Mouse (Mus musculus) layer of hippocampus, postnatal 25 days (tissue): ENCODE measurements at regions not wholly inside any gene's neighbourhood (a gene's known extent, or its start where the extent isn't known, plus 50 kb on each side); places are given as distances from the start of the nearest gene placed in this dataset.

Experiments
- DNase-seq, 2 experiments: peaks; one replicate each; pipeline ENCODE4 v3.0.0; 2022; ENCODE audit warnings: mixed read lengths in 2 of 2, low spot score in 1 of 2; ENCODE audit errors: extremely low spot score in 1 of 2

DNA sequence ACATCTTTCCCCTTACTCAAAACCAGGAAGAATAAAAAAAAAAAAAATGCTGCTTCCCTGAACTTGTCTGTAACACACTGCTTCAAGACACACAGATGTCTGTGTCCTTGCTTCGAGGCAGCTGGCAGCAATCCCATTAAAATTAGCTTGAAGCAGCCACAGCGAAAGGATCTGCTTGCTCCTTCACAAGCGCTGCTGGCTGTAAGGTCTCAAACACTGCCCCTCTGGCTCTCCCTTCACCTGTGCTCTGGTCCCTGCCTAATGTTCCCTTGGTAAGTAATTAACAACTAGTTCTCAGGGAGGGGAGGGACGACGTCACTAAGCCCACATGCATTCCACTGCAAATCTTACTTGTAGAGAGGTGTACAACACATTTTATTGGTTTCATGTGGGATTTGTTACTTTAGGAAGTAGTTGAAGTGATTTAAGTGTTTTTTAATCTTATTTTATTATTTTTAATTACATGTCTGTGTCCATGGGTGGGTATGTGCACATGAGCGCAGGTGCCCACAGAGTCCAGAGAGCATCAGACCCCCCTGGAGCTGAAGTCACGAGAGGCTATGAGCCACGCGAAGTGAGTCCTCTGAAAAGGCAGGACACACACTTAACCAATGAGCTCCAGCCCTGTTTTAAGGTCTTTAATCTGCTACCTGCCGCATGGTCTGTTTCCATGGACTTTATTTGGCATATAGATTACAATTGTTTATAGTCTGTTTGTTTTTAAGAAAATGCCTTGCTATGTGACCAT lies 61.1 kb upstream of the Cers6 start:
- DNase-seq = peak in 1 of 2 experiments; percentile 17

DNA sequence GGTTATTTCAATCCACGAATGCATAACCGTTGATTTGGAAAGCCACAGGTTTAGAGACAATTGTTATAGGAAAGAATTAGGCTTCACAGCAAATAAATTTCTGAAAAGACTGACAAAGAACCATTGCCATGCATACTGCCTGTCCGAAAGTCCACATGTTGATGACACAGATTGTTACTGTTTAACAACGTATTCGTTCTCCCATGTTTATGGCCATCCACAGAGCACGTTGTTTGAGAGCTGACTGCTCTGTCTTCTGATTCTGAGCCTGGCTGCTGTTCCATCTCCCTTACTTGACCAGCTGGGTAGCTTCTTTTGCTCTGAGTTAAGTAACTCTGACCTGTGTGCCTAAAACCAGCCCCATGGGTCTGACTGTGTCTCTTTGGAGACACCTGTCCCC lies 57.1 kb upstream of the Cers6 start:
- no peak for DNase-seq

DNA sequence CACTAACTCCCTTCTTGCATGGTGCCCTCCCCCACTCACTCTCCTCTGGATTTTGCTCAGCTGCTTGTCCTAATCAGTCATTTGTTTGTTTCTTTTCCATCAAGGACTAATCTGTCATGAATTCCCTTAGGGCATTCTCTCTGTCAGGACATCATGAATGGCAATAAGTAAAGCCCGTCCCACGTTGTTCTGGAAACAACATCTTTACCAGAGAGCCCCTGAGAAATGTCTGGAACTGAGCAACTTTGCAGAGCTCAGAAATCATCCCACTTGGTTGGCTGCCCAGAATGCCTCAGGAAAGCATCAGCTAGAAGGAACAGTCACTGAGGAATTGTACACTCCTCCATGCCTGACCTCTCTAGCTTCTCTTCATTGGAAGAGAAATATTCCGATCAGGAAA lies 55.4 kb upstream of the Cers6 start:
- no peak for DNase-seq

DNA sequence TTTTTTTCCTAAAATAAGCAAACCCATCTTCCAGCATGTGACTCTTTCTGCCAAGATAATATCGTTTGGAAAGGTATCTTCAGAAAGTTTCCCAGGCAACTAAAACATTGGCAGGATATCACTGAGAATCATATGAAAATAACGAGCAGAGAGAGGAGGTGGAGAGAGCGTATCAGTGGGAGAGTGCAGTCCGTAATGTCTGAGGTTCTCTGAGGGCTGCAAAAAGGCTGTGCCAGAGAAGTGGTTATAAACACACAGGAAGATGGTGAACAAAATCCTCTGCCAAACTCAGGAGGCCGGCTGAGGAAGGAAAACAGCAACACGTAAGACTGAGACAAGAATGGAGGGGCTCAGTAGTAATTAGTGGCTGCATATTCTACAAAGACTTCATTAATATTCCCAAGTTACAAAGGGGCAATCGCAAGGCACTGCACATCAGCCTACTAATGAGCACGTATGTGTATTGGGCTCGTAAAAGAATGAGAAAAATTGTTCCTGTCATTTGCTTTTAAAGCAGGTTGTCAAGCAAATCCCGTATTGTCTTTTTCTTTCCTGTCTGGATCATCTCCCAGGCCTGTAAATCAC lies 54.8 kb upstream of the Cers6 start:
- no peak for DNase-seq
